Mouse (Mus musculus) kidney, postnatal 0 days (tissue): ENCODE results near the gene Pparg. TPM values are rescaled to one million over a fixed set of nuclear protein-coding genes. Genes with fewer than 3 reads are reported as not detected.

Experiments
- ATAC-seq: fragments of 200-750 bp; cut with Nextera tagmentation; replicated peaks from 2 replicates; pipeline ENCODE4 v1.8.0; 2017; ENCODE audit warnings: low read depth, moderate number of reproducible peaks, moderate TSS enrichment, moderate library complexity; ENCODE audit not compliant: low FRiP score
- DNase-seq: peaks from one replicate; pipeline ENCODE4 v3.0.0-alpha.2; 2016; ENCODE audit warnings: low spot score
- H3K27ac ChIP-seq: fragments of 300-500 bp; sonication (generic); 2 replicates; pipeline ENCODE4 v1.5.1; 2014; ENCODE audit warnings: mild to moderate bottlenecking
- H3K27me3 ChIP-seq: fragments of 300-500 bp; sonication (generic); 2 replicates; pipeline ENCODE4 v1.6.1; 2014; ENCODE audit warnings: low read length, mixed read lengths; ENCODE audit not compliant: insufficient read depth
- H3K36me3 ChIP-seq: fragments of 300-500 bp; sonication (generic); 2 replicates; pipeline ENCODE4 v1.6.1; 2014; ENCODE audit warnings: low read length, mixed read lengths; ENCODE audit not compliant: insufficient read depth
- H3K4me1 ChIP-seq: fragments of 300-500 bp; sonication (generic); replicated peaks from 2 replicates; pipeline ENCODE4 v1.6.1; 2014; ENCODE audit warnings: antibody characterized with exemption, low read length, mixed read lengths; ENCODE audit not compliant: insufficient read depth
- H3K4me2 ChIP-seq: fragments of 300-500 bp; sonication (generic); 2 replicates; pipeline ENCODE4 v1.6.1; 2014; ENCODE audit warnings: mild to moderate bottlenecking, low read length, moderate library complexity, mixed read lengths
- H3K4me3 ChIP-seq: fragments of 300-500 bp; sonication (generic); replicated peaks from 2 replicates; pipeline ENCODE4 v1.5.1; 2014; ENCODE audit warnings: low read depth, low read length
- H3K9ac ChIP-seq: fragments of 300-500 bp; sonication (generic); 2 replicates; pipeline ENCODE4 v1.6.1; 2014; ENCODE audit warnings: low read depth, low read length
- H3K9me3 ChIP-seq: fragments of 300-500 bp; sonication (generic); replicated peaks from 2 replicates; pipeline ENCODE4 v1.6.1; 2016; ENCODE audit warnings: low read length, inconsistent platforms, mixed read lengths
- CTCF ChIP-seq: IDR thresholded peaks from 2 replicates; pipeline ENCODE4 v1.5.1; 2016; ENCODE audit warnings: antibody characterized with exemption, low read depth, mild to moderate bottlenecking, moderate library complexity
- WGBS: fragments of 180-500 bp; shearing (Covaris S2); extraction: QIAGEN DNeasy Blood & Tissue Kit; methylation state at CpG from one replicate; pipeline ENCODE4 v1.1.7; 2014; 5-methylcytosine and 5-hydroxymethylcytosine counted together
- polyA plus RNA-seq: library from polyadenylated mRNA; unstranded; fragments of >200 nt; fragmentation: Nextera tagmentation; extraction: Ambion mirVana; gene quantifications from 2 replicates; pipeline ENCODE4 v1.2.1, GENCODE M21; 2015

Pparg gene
- 6.0 and 8.0 TPM in 2 replicates for polyA plus RNA-seq

- Histone ChIP-seq H3K9me3 (no peaks in the 10 kb centered on the region; the same call in 1 of the 2 replicates), H3K4me1 (no peaks in the 10 kb centered on the region), H3K27me3 (no peaks in the 10 kb centered on the region), H3K9ac (peak within 1 kb of the TSS; percentile 59), H3K27ac (peak within 1 kb of the TSS; percentile 31; the same call in 1 of the 2 replicates), H3K4me3 (peak within 1 kb of the TSS; percentile 53), H3K4me2 (peak within 1 kb of the TSS; percentile 80), H3K36me3 (no peaks in the 10 kb centered on the region)
- TF ChIP-seq CTCF, result peak; percentile 30; the same call in 1 of the 2 replicates
- DNase-seq (peak; percentile 39), ATAC-seq (peak; percentile 84)
- WGBS, result under 1% methylated on average over 76 of the region's 76 CpGs
These were observed at the start of gene Pparg for GRCm38 (mm10) chr6:115360776-115361605. Gene Pparg, plus strand, starts transcription at chr6:115360951.

DNA sequence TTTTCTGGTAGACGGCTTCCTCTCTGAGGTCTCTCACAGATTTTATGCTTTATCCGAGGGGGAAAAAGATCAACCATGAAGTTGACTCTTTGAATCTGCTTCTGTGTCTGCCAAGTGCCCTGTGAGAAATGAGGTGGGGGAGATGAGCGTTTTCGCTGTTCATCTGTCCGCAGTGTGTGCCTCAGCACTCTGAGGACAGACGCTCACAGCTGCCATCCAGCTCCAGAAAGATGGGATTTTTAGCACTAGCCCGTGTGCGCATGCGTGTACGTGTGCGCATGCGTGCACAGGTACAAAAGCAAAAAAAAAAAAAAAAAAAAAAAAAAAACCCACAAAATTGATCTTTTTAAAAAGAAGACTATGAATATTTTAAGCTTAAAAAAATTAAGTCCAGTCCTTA, 48.0 kb upstream of the Pparg start:
- Histone ChIP-seq H3K36me3 (no peaks in the 10 kb centered on the region), H3K4me1 (no peaks in the 10 kb centered on the region), H3K9ac (no peak overlapping the region), H3K4me3 (no peak overlapping the region), H3K27ac (no peak overlapping the region), H3K9me3 (no peaks in the 10 kb centered on the region), H3K27me3 (no peaks in the 10 kb centered on the region), H3K4me2 (no peak overlapping the region)
- 69% methylated on average over 12 of the region's 12 CpGs for WGBS
- no peak for TF ChIP-seq CTCF
- DNase-seq, result no peak
- ATAC-seq, result no peak

GRCm38 (mm10) chr6:115313235-115313738, 47.5 kb upstream of the Pparg start:
- H3K27me3 ChIP-seq, result no peaks in the 10 kb centered on the region
- DNase-seq (no peak), ATAC-seq (no peak)
- no peak overlapping the region for H3K4me2 ChIP-seq
- no peak overlapping the region for H3K27ac ChIP-seq
- 48% methylated on average over 9 of the region's 9 CpGs for WGBS
- H3K36me3 ChIP-seq, result no peaks in the 10 kb centered on the region
- H3K4me1 ChIP-seq, result no peaks in the 10 kb centered on the region
- no peak for TF ChIP-seq CTCF
- no peak overlapping the region for H3K9ac ChIP-seq
- H3K4me3 ChIP-seq, result no peak overlapping the region
- no peaks in the 10 kb centered on the region for H3K9me3 ChIP-seq

DNA sequence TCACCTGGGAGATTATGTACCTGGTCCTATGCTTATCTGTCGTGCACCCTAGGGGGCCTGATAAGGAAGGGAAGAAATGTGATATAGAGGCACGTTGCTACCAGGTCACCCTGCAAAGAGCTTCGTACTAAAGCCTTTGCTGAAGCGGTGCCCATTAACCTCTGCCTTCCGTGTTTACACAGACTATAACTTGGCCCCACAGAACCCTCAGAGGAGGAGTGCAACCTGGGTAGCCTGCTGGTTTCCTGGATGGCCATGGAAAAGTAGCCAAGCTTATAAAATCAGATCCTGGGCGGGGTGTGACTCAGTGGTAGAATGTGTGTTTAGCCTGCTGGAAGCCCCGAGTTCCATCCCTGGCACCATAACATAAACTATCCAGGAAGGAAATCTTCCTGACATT, 46.8 kb upstream of the Pparg start:
- Histone ChIP-seq H3K36me3 (no peaks in the 10 kb centered on the region), H3K4me2 (no peak overlapping the region), H3K27me3 (no peaks in the 10 kb centered on the region), H3K4me1 (no peaks in the 10 kb centered on the region), H3K27ac (no peak overlapping the region), H3K9ac (no peak overlapping the region), H3K4me3 (no peak overlapping the region), H3K9me3 (no peaks in the 10 kb centered on the region)
- no peak for ATAC-seq
- no peak for TF ChIP-seq CTCF
- 30% methylated on average over 7 of the region's 7 CpGs for WGBS
- no peak for DNase-seq

- H3K4me3 ChIP-seq, result no peak overlapping the region
- ATAC-seq (no peak), DNase-seq (no peak)
- 81% methylated on average over 4 of the region's 4 CpGs for WGBS
- H3K9me3 ChIP-seq, result no peaks in the 10 kb centered on the region
- no peak overlapping the region for H3K9ac ChIP-seq
- TF ChIP-seq CTCF, result no peak
- no peaks in the 10 kb centered on the region for H3K36me3 ChIP-seq
- no peaks in the 10 kb centered on the region for H3K4me1 ChIP-seq
- H3K27ac ChIP-seq, result no peak overlapping the region
- H3K27me3 ChIP-seq, result no peaks in the 10 kb centered on the region
- no peak overlapping the region for H3K4me2 ChIP-seq
These were observed 45.0 kb upstream of the Pparg start for GRCm38 (mm10) chr6:115315770-115316169.

DNA sequence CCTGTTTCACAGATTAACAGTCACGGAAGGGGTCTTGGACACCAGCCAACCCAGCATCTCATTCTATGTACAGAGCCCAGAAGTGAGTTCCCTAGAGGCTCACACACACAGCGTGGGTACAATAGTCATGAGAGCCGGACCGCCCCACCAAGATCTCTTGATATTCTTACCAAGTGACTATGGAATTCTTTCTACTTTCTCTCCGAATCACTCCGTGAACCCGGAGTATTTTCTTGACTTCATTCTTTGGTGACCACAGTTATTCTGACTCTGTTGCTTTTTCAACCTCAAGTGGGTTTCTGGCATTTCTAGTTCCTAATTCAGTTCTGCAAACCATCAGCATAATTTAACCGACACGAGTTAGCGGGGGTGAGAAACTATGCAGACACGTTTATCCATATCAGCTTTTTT, 43.9 kb upstream of the Pparg start:
- DNase-seq (no peak), ATAC-seq (no peak)
- H3K4me3 ChIP-seq, result no peak overlapping the region
- H3K9me3 ChIP-seq, result no peaks in the 10 kb centered on the region
- H3K9ac ChIP-seq, result no peak overlapping the region
- H3K4me1 ChIP-seq, result no peaks in the 10 kb centered on the region
- H3K36me3 ChIP-seq, result no peaks in the 10 kb centered on the region
- no peak overlapping the region for H3K4me2 ChIP-seq
- TF ChIP-seq CTCF, result no peak
- 68% methylated on average over 11 of the region's 11 CpGs for WGBS
- no peaks in the 10 kb centered on the region for H3K27me3 ChIP-seq
- H3K27ac ChIP-seq, result no peak overlapping the region
